Mouse (Mus musculus): ENCODE data around the gene Rpl11.

GRCm38 (mm10) chr4:136091346-136091745 lies 38.1 kb upstream of the Rpl11 start:
- TF ChIP-seq POLR2A (IDR thresholded peaks at IDR 0.05; ENCODE audit: insufficient read depth, low read length) (no peak), CTCF (IDR thresholded peaks at IDR 0.05; ENCODE audit: low read depth, low read length) (no peak)

Measured in ES-Bruce4 (cell line).